Mouse (Mus musculus) hindbrain, embryonic 13.5 days (tissue): ENCODE measurements at regions not wholly inside any gene's neighbourhood (a gene's known extent, or its start where the extent isn't known, plus 50 kb on each side); places are given as distances from the start of the nearest gene placed in this dataset.

Experiments used
- ATAC-seq: fragments of 200-750 bp; cut with Nextera tagmentation; 2 replicates; pipeline ENCODE4 v1.8.0; 2017; ENCODE audit warnings: moderate TSS enrichment; ENCODE audit not compliant: low FRiP score
- H3K27ac ChIP-seq: fragments of 300-500 bp; sonication (generic); 2 replicates; pipeline ENCODE4 v1.5.1; 2015; ENCODE audit warnings: inconsistent platforms, mild to moderate bottlenecking, moderate library complexity
- H3K27me3 ChIP-seq: fragments of 300-500 bp; sonication (generic); 2 replicates; pipeline ENCODE4 v1.6.1; 2015; ENCODE audit warnings: mild to moderate bottlenecking, inconsistent platforms
- H3K36me3 ChIP-seq: fragments of 300-500 bp; sonication (generic); 2 replicates; pipeline ENCODE4 v1.6.1; 2015; ENCODE audit warnings: mild to moderate bottlenecking, inconsistent platforms
- H3K4me1 ChIP-seq: fragments of 300-500 bp; sonication (generic); replicated peaks from 2 replicates; pipeline ENCODE4 v1.6.1; 2015; ENCODE audit warnings: inconsistent platforms
- H3K4me2 ChIP-seq: fragments of 300-500 bp; sonication (generic); 2 replicates; pipeline ENCODE4 v1.6.1; 2015; ENCODE audit warnings: inconsistent platforms, mild to moderate bottlenecking, moderate library complexity
- H3K4me3 ChIP-seq: fragments of 300-500 bp; sonication (generic); 2 replicates; pipeline ENCODE4 v1.5.1; 2015; ENCODE audit warnings: mild to moderate bottlenecking, inconsistent platforms
- H3K9ac ChIP-seq: fragments of 300-500 bp; sonication (generic); 2 replicates; pipeline ENCODE4 v1.6.1; 2015; ENCODE audit warnings: mild to moderate bottlenecking, inconsistent platforms
- H3K9me3 ChIP-seq: fragments of 300-500 bp; sonication (generic); 2 replicates; pipeline ENCODE4 v1.6.1; 2016; ENCODE audit warnings: inconsistent platforms
- WGBS: fragments of 180-500 bp; shearing (Covaris S2); methylation state at CpG from one replicate; pipeline ENCODE4 v1.1.7; 2015; 5-methylcytosine and 5-hydroxymethylcytosine counted together

DNA sequence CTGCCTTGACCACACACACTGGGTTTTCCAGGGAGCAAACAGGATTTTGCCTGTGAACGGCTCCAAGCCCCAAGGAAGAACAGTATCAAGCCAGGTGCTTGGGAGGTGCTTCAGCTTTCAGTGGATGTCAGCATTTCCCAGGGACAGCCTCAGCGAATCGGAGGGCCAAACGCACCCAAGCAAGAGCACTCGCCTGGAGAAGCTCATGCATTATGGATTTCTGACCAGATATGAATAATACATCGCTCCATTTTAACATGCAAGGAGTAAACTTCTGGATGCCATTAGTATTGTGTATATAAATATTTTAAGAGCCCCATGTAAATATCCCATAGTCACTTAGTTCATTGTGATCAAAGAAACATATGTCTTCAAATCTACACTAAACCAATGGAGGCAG is 530.6 kb upstream of the Jmjd1c start:
- Histone ChIP-seq H3K36me3 (no peaks in the 10 kb centered on the region), H3K9me3 (0 out of 2 replicates have a peak, but pooled peaks cover 2% of the 10 kb centered on the region), H3K27me3 (0 out of 2 replicates have a peak, but pooled peaks cover 2% of the 10 kb centered on the region), H3K4me3 (no peak overlapping the region), H3K4me1 (0 out of 2 replicates have a peak, but pooled peaks cover 2% of the 10 kb centered on the region), H3K9ac (no peak overlapping the region), H3K4me2 (no peak overlapping the region), H3K27ac (no peak overlapping the region)
- ATAC-seq = no peak
- WGBS = 60% methylated on average over 6 of the region's 6 CpGs

DNA sequence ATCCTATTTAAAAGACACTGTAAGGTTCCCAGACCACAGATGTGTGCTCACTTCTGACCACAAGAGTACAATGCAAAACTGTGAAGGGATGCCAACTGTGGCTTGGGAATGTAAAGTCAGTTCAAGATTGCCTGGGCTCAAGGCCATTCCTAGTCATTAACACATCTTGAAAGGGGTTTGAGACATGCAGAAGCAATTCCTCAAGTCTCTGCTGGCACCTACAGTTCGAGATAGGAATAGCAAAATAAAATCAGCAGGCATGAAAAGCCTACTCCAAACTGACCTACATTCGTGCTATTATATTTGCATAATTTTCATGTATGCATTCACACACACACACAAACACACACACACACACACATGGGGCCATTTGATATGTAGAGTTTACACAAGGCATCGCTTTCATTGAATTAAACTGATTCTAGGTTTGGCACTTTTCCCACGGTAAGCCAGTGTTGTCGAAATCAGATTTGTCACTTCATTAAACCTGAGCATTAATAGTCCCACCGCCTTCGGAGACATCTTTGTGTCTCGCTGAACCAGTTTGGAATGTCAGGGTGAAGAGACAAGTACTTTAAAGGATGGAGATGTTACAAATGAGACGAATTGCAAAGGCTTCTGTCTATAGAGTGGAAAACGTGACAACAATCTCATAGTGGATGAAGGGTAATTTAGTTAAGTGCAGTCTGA is 520.9 kb upstream of the Jmjd1c start:
- no peaks in the 10 kb centered on the region for H3K4me1 ChIP-seq
- 0 out of 2 replicates have a peak, but pooled peaks cover 4% of the 10 kb centered on the region for H3K9me3 ChIP-seq
- H3K27me3 ChIP-seq = no peaks in the 10 kb centered on the region
- no peak overlapping the region for H3K4me2 ChIP-seq
- no peak overlapping the region for H3K27ac ChIP-seq
- H3K36me3 ChIP-seq = no peaks in the 10 kb centered on the region
- H3K4me3 ChIP-seq = no peak overlapping the region
- no peak overlapping the region for H3K9ac ChIP-seq
- 44% methylated on average over 10 of the region's 10 CpGs for WGBS
- ATAC-seq = peak; percentile 75

DNA sequence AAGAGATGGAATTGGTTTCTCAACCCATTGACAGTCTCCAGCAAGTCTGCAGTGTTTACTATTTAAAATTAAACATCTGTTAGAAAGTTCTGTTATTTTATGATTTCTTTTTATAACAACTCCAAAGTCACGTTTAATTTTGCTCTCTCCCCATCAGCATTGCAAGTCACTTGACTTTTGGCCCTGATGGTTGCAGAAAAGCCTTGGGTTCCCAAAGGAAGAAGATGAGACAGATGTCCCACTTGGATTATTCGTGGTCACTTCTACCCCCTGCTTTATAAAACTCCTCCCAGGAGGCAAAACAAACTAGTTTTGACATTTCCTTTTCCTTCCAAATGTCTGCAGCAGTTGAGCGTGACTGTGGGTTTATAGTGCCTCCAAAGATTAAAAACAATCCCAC is 502.9 kb upstream of the Jmjd1c start:
- no peak for ATAC-seq
- H3K4me2 ChIP-seq = no peak overlapping the region
- no peaks in the 10 kb centered on the region for H3K9me3 ChIP-seq
- H3K4me3 ChIP-seq = no peak overlapping the region
- whole genome bisulfite sequencing = 67% methylated on average over 3 of the region's 3 CpGs
- no peaks in the 10 kb centered on the region for H3K27me3 ChIP-seq
- no peak overlapping the region for H3K9ac ChIP-seq
- no peak overlapping the region for H3K27ac ChIP-seq
- no peaks in the 10 kb centered on the region for H3K4me1 ChIP-seq
- H3K36me3 ChIP-seq = no peaks in the 10 kb centered on the region

DNA sequence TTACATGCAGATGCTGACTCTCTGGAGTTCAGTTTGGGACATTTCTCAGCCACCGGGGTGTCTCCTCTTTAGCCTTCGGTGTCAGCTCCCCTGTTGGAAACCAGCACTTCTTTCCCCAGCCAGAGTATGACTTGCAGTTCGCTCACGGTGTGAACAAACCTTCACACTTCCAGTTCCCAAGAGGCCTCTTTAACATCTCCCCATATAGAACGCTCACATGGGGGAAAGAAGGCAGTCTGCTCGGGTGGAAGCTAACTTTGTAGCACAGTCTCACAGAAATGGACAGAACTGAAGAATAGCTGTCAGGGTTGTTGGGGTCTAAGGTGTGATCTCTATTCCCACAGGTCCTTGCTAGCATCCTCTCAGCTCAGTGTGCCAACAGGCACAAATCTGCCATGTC is 502.4 kb upstream of the Jmjd1c start:
- Histone ChIP-seq H3K4me3 (no peak overlapping the region), H3K27me3 (no peaks in the 10 kb centered on the region), H3K4me2 (no peak overlapping the region), H3K4me1 (no peaks in the 10 kb centered on the region), H3K27ac (no peak overlapping the region), H3K36me3 (no peaks in the 10 kb centered on the region), H3K9ac (no peak overlapping the region), H3K9me3 (no peaks in the 10 kb centered on the region)
- WGBS = 81% methylated on average over 6 of the region's 6 CpGs
- no peak for ATAC-seq

DNA sequence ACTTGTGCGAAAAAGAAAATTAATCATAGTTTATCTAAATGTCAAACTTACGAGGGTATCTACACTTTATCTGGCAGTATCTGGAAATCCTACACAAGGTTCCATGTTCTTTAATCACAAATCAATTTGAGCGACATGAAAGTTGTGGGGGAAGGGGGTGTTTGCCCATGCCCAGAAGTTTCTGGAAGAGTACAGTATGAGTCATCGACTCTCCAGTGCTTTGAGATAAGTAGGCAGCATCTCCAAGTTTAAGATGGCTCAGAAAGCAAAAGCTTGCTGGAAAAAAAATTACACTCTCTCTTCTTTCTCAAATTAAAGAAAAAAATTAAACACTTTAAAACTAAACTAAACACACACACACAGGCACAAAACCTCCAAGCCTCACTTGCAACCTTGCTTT is 498.0 kb upstream of the Jmjd1c start:
- Histone ChIP-seq H3K9me3 (no peaks in the 10 kb centered on the region), H3K36me3 (no peaks in the 10 kb centered on the region), H3K9ac (no peak overlapping the region), H3K4me3 (no peak overlapping the region), H3K4me1 (no peaks in the 10 kb centered on the region), H3K4me2 (no peak overlapping the region), H3K27me3 (no peaks in the 10 kb centered on the region), H3K27ac (no peak overlapping the region)
- ATAC-seq = no peak
- 93% methylated on average over 4 of the region's 4 CpGs for WGBS

DNA sequence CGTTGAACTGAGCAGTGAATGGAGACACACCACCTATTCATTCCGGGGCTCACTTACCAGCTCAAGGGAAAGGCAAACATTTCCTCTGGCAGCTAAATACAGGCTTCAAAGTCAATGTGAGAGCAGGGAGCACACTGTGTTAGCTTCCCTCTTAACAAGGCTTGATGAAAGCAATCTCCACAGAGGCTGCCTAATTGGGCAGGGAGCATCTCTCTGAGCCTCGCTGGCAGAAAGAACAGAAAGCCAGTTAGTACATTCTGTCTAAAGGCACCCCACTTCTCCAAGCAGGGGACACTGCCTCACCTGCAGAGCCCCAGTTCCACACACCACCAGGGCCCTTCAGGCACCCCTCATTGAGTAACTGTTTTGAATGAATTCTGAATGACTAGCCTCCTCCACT is 488.8 kb upstream of the Jmjd1c start:
- 74% methylated on average over 3 of the region's 3 CpGs for WGBS

DNA sequence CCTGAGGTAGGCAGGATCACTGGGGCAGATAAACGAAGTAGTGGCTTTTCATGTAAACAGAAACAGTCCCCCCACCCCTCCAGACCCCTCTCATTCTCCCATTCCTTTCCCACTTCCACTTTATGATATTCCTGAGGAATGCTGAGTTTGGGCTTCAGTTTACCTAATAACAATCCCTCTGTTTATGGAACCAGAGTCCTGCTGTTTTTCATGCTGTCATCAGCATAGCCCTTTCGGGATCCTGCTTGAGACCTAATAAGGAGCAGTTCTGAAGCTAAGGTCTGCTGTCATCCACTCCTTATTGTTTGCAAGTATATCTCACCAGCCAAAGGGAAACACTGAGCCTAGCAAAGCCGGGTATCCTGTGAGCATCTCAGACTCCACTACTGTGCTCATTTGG is 479.6 kb upstream of the Jmjd1c start:
- no peak for ATAC-seq
- 85% methylated on average over 3 of the region's 3 CpGs for WGBS

More for the DNA sequence above, 488.8 kb upstream of the Jmjd1c start:
- no peak for ATAC-seq
- Histone ChIP-seq H3K27ac (no peak overlapping the region), H3K9ac (no peak overlapping the region), H3K9me3 (no peaks in the 10 kb centered on the region), H3K27me3 (no peaks in the 10 kb centered on the region), H3K36me3 (no peaks in the 10 kb centered on the region), H3K4me3 (no peak overlapping the region), H3K4me1 (no peaks in the 10 kb centered on the region), H3K4me2 (no peak overlapping the region)

DNA sequence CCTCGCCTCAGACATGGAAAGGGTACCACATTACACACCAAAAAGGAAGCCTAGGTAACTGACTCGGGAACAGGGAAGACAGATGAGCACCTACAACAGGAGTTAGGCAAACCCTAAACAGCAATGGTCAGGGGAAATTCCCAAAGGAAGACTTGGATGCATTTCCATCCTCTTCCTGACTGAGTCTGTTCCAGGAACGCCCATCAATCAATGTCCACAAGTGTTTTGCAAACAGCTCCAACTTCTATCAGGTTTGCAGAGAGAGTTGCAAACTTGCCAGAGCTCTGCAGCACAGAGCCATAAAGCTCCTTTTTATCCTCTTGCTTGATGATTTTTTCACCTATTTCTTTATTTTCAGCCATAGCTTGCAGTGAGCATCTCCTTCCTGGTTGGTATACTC is 464.9 kb upstream of the Jmjd1c start:
- no peaks in the 10 kb centered on the region for H3K27me3 ChIP-seq
- WGBS = 71% methylated on average over 3 of the region's 3 CpGs
- H3K9ac ChIP-seq = no peak overlapping the region
- no peak for ATAC-seq
- H3K4me1 ChIP-seq = no peaks in the 10 kb centered on the region
- no peak overlapping the region for H3K27ac ChIP-seq
- H3K4me2 ChIP-seq = no peak overlapping the region
- H3K9me3 ChIP-seq = no peaks in the 10 kb centered on the region
- no peaks in the 10 kb centered on the region for H3K36me3 ChIP-seq
- no peak overlapping the region for H3K4me3 ChIP-seq

More for the DNA sequence above, 479.6 kb upstream of the Jmjd1c start:
- Histone ChIP-seq H3K27ac (no peak overlapping the region), H3K4me2 (no peak overlapping the region), H3K4me1 (no peaks in the 10 kb centered on the region), H3K27me3 (no peaks in the 10 kb centered on the region), H3K4me3 (no peak overlapping the region), H3K9ac (no peak overlapping the region), H3K36me3 (no peaks in the 10 kb centered on the region), H3K9me3 (no peaks in the 10 kb centered on the region)

DNA sequence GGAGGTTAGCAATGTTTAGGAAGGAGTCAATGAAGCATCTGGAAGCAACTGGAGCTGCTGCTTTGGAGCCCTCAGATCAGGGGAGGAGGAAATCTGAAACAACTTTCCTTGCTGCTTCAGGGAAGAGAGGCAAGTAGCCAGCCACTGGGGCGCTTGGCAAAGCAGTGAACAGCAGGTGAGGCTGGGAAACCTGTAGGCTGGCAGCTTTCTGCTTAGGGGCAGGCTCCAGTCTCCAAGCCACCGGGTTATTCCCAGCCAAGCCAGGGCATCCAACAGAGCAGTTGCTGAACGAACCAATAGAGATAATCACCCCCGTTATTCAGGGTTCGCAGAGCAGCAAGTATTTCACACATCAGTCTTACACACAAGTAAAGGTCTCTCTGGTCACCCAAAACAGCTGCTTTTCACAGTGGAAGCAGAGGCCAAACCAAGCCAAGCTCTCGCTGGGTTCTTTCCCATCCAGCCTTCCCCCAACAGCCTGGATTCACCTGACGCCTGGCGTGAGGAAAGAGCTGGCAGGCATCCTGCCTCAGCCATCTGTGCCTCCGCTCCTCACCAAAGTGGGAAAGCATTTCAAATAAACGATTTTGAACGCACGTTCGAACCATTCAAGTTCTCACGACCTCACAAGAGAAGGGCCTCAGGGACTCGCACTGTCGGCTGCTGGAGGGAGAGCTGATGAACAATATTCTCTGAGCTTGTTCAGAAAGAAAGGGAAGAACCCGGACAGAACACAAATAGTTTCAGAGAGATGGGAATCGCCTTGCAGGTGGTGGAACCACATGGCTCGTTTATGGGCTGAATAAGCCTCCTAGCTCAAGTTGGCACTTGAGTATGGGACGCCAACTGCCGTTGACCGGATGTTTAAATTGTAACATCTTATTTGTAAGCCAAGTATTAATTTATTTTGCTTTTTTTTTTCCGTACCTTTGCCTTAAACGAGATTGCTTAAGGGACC is 454.8 kb upstream of the Jmjd1c start:
- Histone ChIP-seq H3K27me3 (no peaks in the 10 kb centered on the region), H3K36me3 (no peaks in the 10 kb centered on the region), H3K4me2 (no peak overlapping the region), H3K4me3 (no peak overlapping the region), H3K4me1 (peaks cover 13% of the 10 kb centered on the region), H3K9ac (no peak overlapping the region), H3K9me3 (no peaks in the 10 kb centered on the region), H3K27ac (0 out of 2 replicates have a peak overlapping the region, but pooled peaks have one; percentile 35)
- WGBS = 57% methylated on average over 24 of the region's 24 CpGs
- peak; percentile 34; the same call in 1 of the 2 replicates for ATAC-seq

DNA sequence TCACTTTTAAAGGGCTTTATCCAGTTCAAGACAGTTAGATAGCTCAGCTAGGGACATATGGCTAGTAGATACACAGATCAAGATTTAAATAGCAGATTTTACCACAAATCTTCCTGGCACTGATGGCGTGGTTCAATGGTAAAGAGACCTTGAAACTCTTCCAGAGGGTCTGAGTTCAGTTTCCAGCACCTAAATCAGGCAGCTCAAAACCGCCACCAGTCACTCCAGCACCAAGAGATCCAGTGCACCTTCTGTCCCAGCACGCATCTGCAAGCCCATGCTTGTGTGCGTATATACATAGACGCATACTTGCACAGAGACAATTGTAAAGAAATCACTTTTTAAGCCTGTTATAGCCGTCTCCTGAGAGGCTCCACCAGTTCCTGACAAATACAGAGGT is 454.0 kb upstream of the Jmjd1c start:
- WGBS = 93% methylated on average over 6 of the region's 6 CpGs
- H3K4me2 ChIP-seq = no peak overlapping the region
- H3K4me3 ChIP-seq = no peak overlapping the region
- no peaks in the 10 kb centered on the region for H3K27me3 ChIP-seq
- ATAC-seq = no peak
- no peak overlapping the region for H3K27ac ChIP-seq
- H3K36me3 ChIP-seq = no peaks in the 10 kb centered on the region
- no peaks in the 10 kb centered on the region for H3K9me3 ChIP-seq
- no peak overlapping the region for H3K9ac ChIP-seq
- peaks cover 13% of the 10 kb centered on the region for H3K4me1 ChIP-seq

DNA sequence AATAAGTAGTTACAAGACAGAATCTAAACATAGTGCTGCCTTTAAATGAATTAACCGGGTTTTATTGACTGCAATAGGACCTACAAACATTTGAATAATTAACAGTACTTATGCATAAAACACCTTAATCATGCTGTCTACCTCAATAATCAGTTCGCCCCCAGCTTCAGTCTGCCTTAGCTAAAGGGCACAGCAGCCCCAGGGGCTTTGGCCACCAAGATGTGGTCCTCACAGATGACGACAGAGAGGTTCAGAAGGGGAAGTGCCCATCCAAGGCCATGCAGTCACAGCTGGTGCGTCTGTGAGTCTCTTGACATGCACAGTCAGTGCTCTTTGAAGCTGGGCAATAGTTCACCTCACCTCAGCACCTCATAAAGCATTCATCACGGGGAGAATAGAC is 452.8 kb upstream of the Jmjd1c start:
- no peak overlapping the region for H3K27ac ChIP-seq
- no peaks in the 10 kb centered on the region for H3K9me3 ChIP-seq
- H3K36me3 ChIP-seq = no peaks in the 10 kb centered on the region
- no peak for ATAC-seq
- H3K4me3 ChIP-seq = no peak overlapping the region
- peaks cover 13% of the 10 kb centered on the region for H3K4me1 ChIP-seq
- no peaks in the 10 kb centered on the region for H3K27me3 ChIP-seq
- no peak overlapping the region for H3K4me2 ChIP-seq
- no peak overlapping the region for H3K9ac ChIP-seq
- 48% methylated on average over 5 of the region's 5 CpGs for WGBS

DNA sequence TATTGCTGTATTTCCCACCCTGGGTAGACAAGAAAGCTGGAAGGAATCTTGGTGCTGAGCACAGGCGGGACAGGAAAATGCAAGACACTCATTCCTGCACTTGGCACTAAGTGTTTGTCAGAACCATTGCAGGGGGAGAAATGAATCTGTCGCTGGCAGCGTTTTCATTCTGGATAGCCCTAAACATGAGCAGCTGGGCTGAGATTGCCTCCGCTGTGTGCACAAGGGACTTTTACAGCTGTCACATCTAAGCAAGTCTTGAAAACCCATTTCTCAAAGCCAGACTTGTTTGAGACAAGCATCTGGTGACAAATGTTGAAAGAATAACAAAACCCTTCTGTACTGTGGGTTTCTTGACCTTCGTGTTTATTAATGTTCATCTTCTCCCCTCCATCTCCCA is 438.4 kb upstream of the Jmjd1c start:
- Histone ChIP-seq H3K27ac (no peak overlapping the region), H3K36me3 (no peaks in the 10 kb centered on the region), H3K9me3 (no peaks in the 10 kb centered on the region; the same call in 1 of the 2 replicates), H3K4me1 (no peaks in the 10 kb centered on the region), H3K4me3 (no peak overlapping the region), H3K4me2 (no peak overlapping the region), H3K27me3 (no peaks in the 10 kb centered on the region), H3K9ac (no peak overlapping the region)
- no peak for ATAC-seq
- 85% methylated on average over 5 of the region's 5 CpGs for WGBS
